Mouse (Mus musculus) limb, embryonic 13.5 days (tissue): ENCODE data around the gene Zfp445. TPM values are rescaled to one million over a fixed set of nuclear protein-coding genes. Genes with fewer than 3 reads are reported as not detected.

Experiments
- ATAC-seq: fragments of 200-750 bp; cut with Nextera tagmentation; 2 replicates; pipeline ENCODE4 v1.8.0; 2017; ENCODE audit warnings: low read depth, moderate number of reproducible peaks, moderate TSS enrichment; ENCODE audit not compliant: low FRiP score
- H3K27ac ChIP-seq: fragments of 300-500 bp; sonication (generic); 2 replicates; pipeline ENCODE4 v1.5.1; 2015; ENCODE audit warnings: inconsistent platforms, mild to moderate bottlenecking, moderate library complexity
- H3K27me3 ChIP-seq: fragments of 300-500 bp; sonication (generic); 2 replicates; pipeline ENCODE4 v1.6.1; 2015; ENCODE audit warnings: mild to moderate bottlenecking, inconsistent platforms
- H3K36me3 ChIP-seq: fragments of 300-500 bp; sonication (generic); 2 replicates; pipeline ENCODE4 v1.6.1; 2015; ENCODE audit warnings: inconsistent platforms, mild to moderate bottlenecking, moderate library complexity
- H3K4me1 ChIP-seq: fragments of 300-500 bp; sonication (generic); 2 replicates; pipeline ENCODE4 v1.6.1; 2015; ENCODE audit warnings: inconsistent platforms
- H3K4me2 ChIP-seq: fragments of 300-500 bp; sonication (generic); replicated peaks from 2 replicates; pipeline ENCODE4 v1.6.1; 2015; ENCODE audit warnings: inconsistent platforms, mild to moderate bottlenecking, moderate library complexity
- H3K4me3 ChIP-seq: fragments of 300-500 bp; sonication (generic); 2 replicates; pipeline ENCODE4 v1.5.1; 2015; ENCODE audit warnings: moderate library complexity, mild to moderate bottlenecking, inconsistent platforms
- H3K9ac ChIP-seq: fragments of 300-500 bp; sonication (generic); 2 replicates; pipeline ENCODE4 v1.6.1; 2015; ENCODE audit warnings: mild to moderate bottlenecking, inconsistent platforms
- H3K9me3 ChIP-seq: fragments of 300-500 bp; sonication (generic); 2 replicates; pipeline ENCODE4 v1.6.1; 2016; ENCODE audit warnings: inconsistent platforms
- WGBS: fragments of 180-500 bp; shearing (Covaris S2); methylation state at CpG from one replicate; pipeline ENCODE4 v1.1.7; 2015; 5-methylcytosine and 5-hydroxymethylcytosine counted together
- polyA plus RNA-seq: library from polyadenylated mRNA; unstranded; fragments of >200 nt; fragmentation: Nextera tagmentation; extraction: Ambion mirVana; gene quantifications from 2 replicates; pipeline ENCODE4 v1.2.1, GENCODE M21; 2015

The Zfp445 gene
- polyA plus RNA-seq, 1 experiment from 2014 or later = 88.0 TPM

GRCm38 (mm10) chr9:122829826-122830380, 35.9 kb downstream of the Zfp445 start:
- H3K36me3 ChIP-seq = peaks cover 70% of the 10 kb centered on the region
- WGBS = 76% methylated on average over 4 of the region's 4 CpGs

GRCm38 (mm10) chr9:122826743-122827142, 39.1 kb downstream of the Zfp445 start:
- H3K4me1 ChIP-seq = no peaks in the 10 kb centered on the region
- ATAC-seq = no peak
- no peaks in the 10 kb centered on the region for H3K27me3 ChIP-seq
- H3K9ac ChIP-seq = no peak overlapping the region
- H3K4me3 ChIP-seq = no peak overlapping the region
- no peak overlapping the region for H3K4me2 ChIP-seq
- H3K27ac ChIP-seq = no peak overlapping the region
- 93% methylated on average over 4 of the region's 4 CpGs for WGBS
- H3K9me3 ChIP-seq = no peaks in the 10 kb centered on the region
- peaks cover 78% of the 10 kb centered on the region for H3K36me3 ChIP-seq

More at GRCm38 (mm10) chr9:122829826-122830380, 35.9 kb downstream of the Zfp445 start:
- H3K4me2 ChIP-seq = no peak overlapping the region
- no peak overlapping the region for H3K4me3 ChIP-seq
- no peak overlapping the region for H3K27ac ChIP-seq
- no peaks in the 10 kb centered on the region for H3K27me3 ChIP-seq
- no peaks in the 10 kb centered on the region for H3K4me1 ChIP-seq
- H3K9me3 ChIP-seq = no peaks in the 10 kb centered on the region
- H3K9ac ChIP-seq = no peak overlapping the region
- no peak for ATAC-seq

GRCm38 (mm10) chr9:122823374-122824017, 42.3 kb downstream of the Zfp445 start:
- Histone ChIP-seq H3K27me3 (no peaks in the 10 kb centered on the region), H3K4me1 (no peaks in the 10 kb centered on the region), H3K36me3 (peaks cover 71% of the 10 kb centered on the region), H3K9ac (no peak overlapping the region), H3K4me3 (no peak overlapping the region), H3K4me2 (no peak overlapping the region), H3K9me3 (no peaks in the 10 kb centered on the region), H3K27ac (no peak overlapping the region)
- no peak for ATAC-seq
- WGBS = 84% methylated on average over 5 of the region's 5 CpGs

GRCm38 (mm10) chr9:122815239-122815851, 50.5 kb downstream of the Zfp445 start:
- no peak overlapping the region for H3K9ac ChIP-seq
- H3K4me3 ChIP-seq = no peak overlapping the region
- no peak for ATAC-seq
- peaks cover 29% of the 10 kb centered on the region for H3K36me3 ChIP-seq
- H3K4me1 ChIP-seq = no peaks in the 10 kb centered on the region
- 87% methylated on average over 4 of the region's 4 CpGs for WGBS
- H3K27me3 ChIP-seq = no peaks in the 10 kb centered on the region
- no peaks in the 10 kb centered on the region for H3K9me3 ChIP-seq
- H3K27ac ChIP-seq = no peak overlapping the region
- H3K4me2 ChIP-seq = no peak overlapping the region

GRCm38 (mm10) chr9:122814775-122815174, 51.0 kb downstream of the Zfp445 start:
- Histone ChIP-seq H3K27ac (no peak overlapping the region), H3K36me3 (peaks cover 24% of the 10 kb centered on the region), H3K4me1 (no peaks in the 10 kb centered on the region), H3K27me3 (no peaks in the 10 kb centered on the region), H3K4me2 (no peak overlapping the region), H3K4me3 (no peak overlapping the region), H3K9me3 (no peaks in the 10 kb centered on the region), H3K9ac (no peak overlapping the region)
- WGBS = 98% methylated on average over 2 of the region's 2 CpGs
- ATAC-seq = no peak

GRCm38 (mm10) chr9:122812386-122812785, 53.4 kb downstream of the Zfp445 start:
- ATAC-seq = no peak
- Histone ChIP-seq H3K36me3 (peaks cover 29% of the 10 kb centered on the region), H3K9me3 (no peaks in the 10 kb centered on the region), H3K27me3 (no peaks in the 10 kb centered on the region), H3K4me2 (no peak overlapping the region), H3K4me1 (no peaks in the 10 kb centered on the region), H3K4me3 (no peak overlapping the region), H3K27ac (no peak overlapping the region), H3K9ac (no peak overlapping the region)
- 89% methylated on average over 5 of the region's 5 CpGs for WGBS

GRCm38 (mm10) chr9:122810212-122810611, 55.6 kb downstream of the Zfp445 start:
- ATAC-seq = no peak
- Histone ChIP-seq H3K9me3 (no peaks in the 10 kb centered on the region), H3K27ac (no peak overlapping the region), H3K4me3 (no peak overlapping the region), H3K4me1 (peaks cover 10% of the 10 kb centered on the region), H3K36me3 (peaks cover 25% of the 10 kb centered on the region), H3K9ac (no peak overlapping the region), H3K4me2 (no peak overlapping the region), H3K27me3 (no peaks in the 10 kb centered on the region)
- 87% methylated on average over 3 of the region's 3 CpGs for WGBS

- no peak overlapping the region for H3K4me3 ChIP-seq
- H3K9ac ChIP-seq = no peak overlapping the region
- no peak overlapping the region for H3K27ac ChIP-seq
- peaks cover 10% of the 10 kb centered on the region for H3K36me3 ChIP-seq
- H3K27me3 ChIP-seq = no peaks in the 10 kb centered on the region
- no peak overlapping the region for H3K4me2 ChIP-seq
- H3K4me1 ChIP-seq = peaks cover 10% of the 10 kb centered on the region
- WGBS = 88% methylated on average over 2 of the region's 2 CpGs
- ATAC-seq = no peak
- H3K9me3 ChIP-seq = no peaks in the 10 kb centered on the region
These were observed 58.6 kb downstream of the Zfp445 start for GRCm38 (mm10) chr9:122807186-122807585.

GRCm38 (mm10) chr9:122805845-122806341, 59.9 kb downstream of the Zfp445 start:
- Histone ChIP-seq H3K36me3 (peaks cover 5% of the 10 kb centered on the region), H3K4me3 (peak overlapping the region; percentile 60), H3K4me2 (peak overlapping the region; percentile 91), H3K9me3 (no peaks in the 10 kb centered on the region), H3K9ac (peak overlapping the region; percentile 77), H3K27me3 (no peaks in the 10 kb centered on the region), H3K4me1 (peaks cover 10% of the 10 kb centered on the region), H3K27ac (peak overlapping the region; percentile 84; the same call in 1 of the 2 replicates)
- 10% methylated on average over 10 of the region's 10 CpGs for WGBS
- no peak for ATAC-seq

- H3K4me3 ChIP-seq = peak within 1 kb of the TSS; percentile 60
- H3K4me1 ChIP-seq = peaks cover 10% of the 10 kb centered on the region
- H3K4me2 ChIP-seq = peak within 1 kb of the TSS; percentile 91
- 7% methylated on average over 42 of the region's 42 CpGs for WGBS
- no peaks in the 10 kb centered on the region for H3K27me3 ChIP-seq
- no peaks in the 10 kb centered on the region for H3K9me3 ChIP-seq
- H3K27ac ChIP-seq = peak within 1 kb of the TSS; percentile 84
- peak; percentile 99 for ATAC-seq
- H3K9ac ChIP-seq = peak within 1 kb of the TSS; percentile 77
- H3K36me3 ChIP-seq = peaks cover 5% of the 10 kb centered on the region
These were observed 60.6 kb downstream of the Zfp445 start, which contains the start of gene Tcaim for GRCm38 (mm10) chr9:122805053-122805844. Gene Tcaim, plus strand, starts transcription at chr9:122805539.
